Mouse (Mus musculus) layer of hippocampus, postnatal 10 days (tissue): ENCODE results near the gene Tmem119. TPM values are rescaled to one million over a fixed set of nuclear protein-coding genes. Genes with fewer than 3 reads are reported as not detected.

ENCODE experiments used
- DNase-seq, 2 experiments: peaks; one replicate each; pipeline ENCODE4 v3.0.0; 2021; ENCODE audit warnings: low spot score in 2 of 2
- total RNA-seq, 2 experiments: library from RNA; stranded (reverse); gene quantifications; 2 replicates each; pipeline ENCODE4 v1.2.3; 2021

Gene Tmem119
- total RNA-seq, 2 experiments from 2014 or later: 11.7 to 13.1 TPM

DNA sequence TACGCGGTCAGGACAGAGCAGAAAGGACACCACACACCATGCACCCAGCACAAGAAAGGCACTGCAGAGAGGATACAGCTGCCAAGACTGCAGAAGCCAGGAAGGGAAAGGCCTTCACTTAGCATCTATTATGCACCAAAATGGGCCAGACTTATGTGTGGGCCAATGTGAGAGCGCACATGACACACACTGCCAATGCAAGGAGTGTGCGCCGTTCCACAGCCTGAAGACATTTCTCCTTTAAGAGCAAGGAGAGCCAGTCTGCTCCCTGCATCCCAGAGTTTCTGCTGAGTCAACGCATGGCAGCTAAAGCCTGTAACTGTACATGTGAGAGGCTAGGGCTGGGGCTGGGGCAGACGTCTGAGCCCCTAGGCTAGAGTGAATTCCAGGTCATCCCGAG, 31.5 kb downstream of the Tmem119 start:
- DNase-seq: no peak

- no peak for DNase-seq
Measured at GRCm38 (mm10) chr5:113765641-113766526, 34.4 kb downstream of the Tmem119 start.

GRCm38 (mm10) chr5:113764426-113764825, 35.9 kb downstream of the Tmem119 start:
- DNase-seq: no peak

DNA sequence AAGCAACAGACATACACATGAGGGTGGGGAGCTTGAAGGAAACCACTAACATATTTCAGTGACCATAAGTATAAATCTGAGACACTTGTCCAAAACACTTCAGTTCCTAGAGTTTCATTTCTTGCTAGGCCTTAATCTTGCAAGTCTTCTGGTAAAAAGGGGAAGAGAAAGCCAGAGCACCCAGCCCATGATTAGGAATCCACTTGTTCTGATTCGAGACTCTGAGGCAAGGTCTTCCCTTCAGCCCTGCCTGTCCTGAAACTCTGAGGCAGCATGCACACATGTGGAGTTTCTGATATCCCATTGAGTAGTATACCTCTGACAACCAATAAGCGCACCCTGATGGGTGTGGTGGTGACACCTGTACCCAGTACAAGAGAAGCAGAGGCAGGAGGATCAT, 38.7 kb downstream of the Tmem119 start:
- no peak for DNase-seq

GRCm38 (mm10) chr5:113755347-113756030, 44.8 kb downstream of the Tmem119 start:
- DNase-seq: no peak

- DNase-seq: no peak
Measured at GRCm38 (mm10) chr5:113751521-113752157, 48.7 kb downstream of the Tmem119 start.

DNA sequence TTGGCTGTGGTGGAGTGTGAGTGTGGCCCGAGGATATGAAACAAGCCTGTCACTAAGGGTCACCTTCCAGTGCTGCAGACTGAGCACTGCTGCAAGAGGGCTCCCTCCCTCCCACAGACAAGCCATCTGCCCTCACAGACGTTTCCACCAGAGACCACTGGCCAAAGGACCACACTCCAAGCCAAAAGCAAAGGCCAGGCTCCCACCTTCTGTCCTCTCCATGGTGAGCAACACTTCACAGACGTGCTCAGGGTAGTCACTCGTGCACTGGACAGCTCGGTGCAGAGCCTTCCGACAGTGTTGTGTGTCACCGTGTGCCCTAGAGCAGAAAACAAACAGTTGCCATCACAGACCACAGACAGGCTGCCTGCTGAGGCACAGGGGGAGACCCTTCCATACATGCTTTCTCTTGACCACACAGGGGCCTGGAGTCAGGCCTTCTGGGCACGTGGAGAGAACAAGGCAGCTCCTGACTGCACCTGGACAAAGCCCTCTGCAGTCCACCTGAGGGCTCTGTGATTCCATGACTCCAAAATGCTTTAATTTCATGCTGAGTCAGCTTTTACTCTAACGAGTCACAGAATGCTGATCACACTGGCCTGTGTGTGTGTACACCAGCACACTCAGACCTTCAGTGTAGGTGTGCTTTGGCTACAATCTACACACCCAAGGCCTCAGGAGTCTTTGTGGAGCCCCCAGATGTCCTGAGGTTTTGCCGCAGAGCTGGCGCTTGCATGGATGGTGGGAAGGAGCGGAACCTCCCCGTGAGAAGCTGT, 51.6 kb downstream of the Tmem119 start:
- DNase-seq: no peak

DNA sequence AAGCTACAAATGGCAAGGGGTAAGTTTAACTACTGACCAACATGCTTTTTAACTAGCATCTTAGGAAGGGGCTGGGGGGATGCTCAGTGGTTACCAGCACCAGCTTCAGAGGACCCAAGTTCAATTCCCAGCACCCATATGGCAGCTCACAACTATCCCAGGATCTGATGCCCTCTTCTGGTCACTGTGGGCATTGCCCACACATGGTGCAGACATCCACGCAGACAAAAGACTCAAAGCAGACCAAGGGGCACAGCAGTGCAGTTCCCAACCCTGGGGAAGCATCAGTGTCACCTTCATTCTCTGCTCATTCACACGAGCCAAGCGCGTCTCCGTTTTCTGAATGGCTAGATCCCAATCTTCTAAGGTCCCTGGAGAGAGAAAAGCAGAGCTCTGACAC, 52.7 kb downstream of the Tmem119 start:
- no peak for DNase-seq

Other genes with a start within 250 kb of the Tmem119 start
- gene Cmklr1, start 150.1 kb downstream of the Tmem119 start, total RNA-seq: 1 to 10 TPM; 3.6 to 5.4 TPM
- not detected for gene 1700069L16Rik, start 75.7 kb downstream of the Tmem119 start, total RNA-seq
- 1 to 10 TPM; 8.2 to 9.4 TPM for gene Ficd, start 64.7 kb downstream of the Tmem119 start, total RNA-seq
- 10 to 100 TPM; 36.7 to 48.2 TPM for gene Sart3, start 28.0 kb downstream of the Tmem119 start, total RNA-seq
- gene Iscu, start 27.8 kb downstream of the Tmem119 start, total RNA-seq: 10 to 100 TPM; 71.0 to 77.5 TPM
- 10 to 100 TPM; 12.1 to 12.9 TPM for gene Selplg, start 32.1 kb upstream of the Tmem119 start, total RNA-seq
- gene Coro1c, start 108.2 kb upstream of the Tmem119 start, total RNA-seq: 100 to 1,000 TPM; 104 TPM
- 10 to 100 TPM; 25.7 to 27.1 TPM for gene Ssh1, start 193.4 kb upstream of the Tmem119 start, total RNA-seq
- not detected for gene Dao, start 203.2 kb upstream of the Tmem119 start, total RNA-seq